Mouse (Mus musculus): Measurements from ENCODE around the gene Dmrtb1.

DNA sequence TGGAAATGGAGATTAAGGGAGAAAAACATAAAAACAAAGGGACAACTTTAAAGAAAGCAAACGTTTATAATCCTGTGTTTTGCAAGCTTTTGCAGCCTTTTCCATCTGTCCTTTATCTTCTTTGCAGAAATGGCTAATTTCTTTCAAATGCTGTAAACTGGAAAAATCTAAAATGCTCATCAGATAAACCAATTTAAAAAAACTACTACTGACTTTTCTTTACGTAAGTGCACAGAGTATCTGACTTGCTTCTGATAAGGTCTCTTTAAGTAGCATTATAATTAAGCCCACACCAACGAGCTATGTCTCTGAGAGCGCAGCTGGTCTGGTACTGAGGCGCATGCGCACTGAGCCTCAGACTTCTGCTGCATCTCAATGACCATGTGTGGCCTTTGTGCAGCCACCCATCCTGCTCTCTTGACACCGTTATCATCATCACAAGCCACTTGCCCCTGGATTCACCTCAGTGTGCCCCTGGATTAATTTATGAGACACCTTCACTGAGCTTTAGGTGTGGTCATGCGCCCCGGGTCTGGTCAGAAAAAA is 32.8 kb upstream of the Dmrtb1 start:
- TF ChIP-seq CTCF (IDR thresholded peaks at IDR 0.05) (no peak), EP300 (IDR thresholded peaks at IDR 0.05) (no peak)

All from lung, postnatal 0 days (tissue).